Mouse (Mus musculus) ES-Bruce4 (cell line): ENCODE data around the gene 1700013F07Rik.

ENCODE experiments used
- CTCF ChIP-seq: IDR thresholded peaks from one replicate; pipeline ENCODE4 v1.8.1; 2011; ENCODE audit warnings: low read depth, low read length
- POLR2A ChIP-seq: IDR thresholded peaks from one replicate; pipeline ENCODE4 v1.8.1; 2011; ENCODE audit warnings: low read length; ENCODE audit not compliant: insufficient read depth

DNA sequence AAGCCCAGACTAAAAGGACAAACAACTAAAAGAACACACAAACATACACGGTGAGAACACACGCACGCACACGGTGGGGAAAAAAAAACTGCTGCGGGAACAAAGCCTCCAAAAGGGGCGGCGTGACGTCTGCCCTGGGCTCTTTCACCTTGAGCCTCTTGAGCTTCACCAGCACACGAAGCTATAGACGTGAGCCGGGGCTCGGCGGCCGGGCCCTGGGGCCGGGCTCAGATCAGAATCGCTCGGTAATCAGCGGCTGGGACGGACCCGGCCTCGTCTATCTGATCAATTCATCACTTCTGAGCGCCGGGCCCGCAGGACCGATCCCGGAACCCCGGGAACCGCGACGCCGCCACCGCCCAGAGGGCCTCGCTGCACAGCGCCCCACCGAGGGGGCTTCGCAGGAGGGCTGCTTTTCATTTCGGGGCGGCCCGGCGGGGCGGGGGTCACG lies 20.2 kb downstream of the 1700013F07Rik start:
- TF ChIP-seq POLR2A, result no peak
- TF ChIP-seq CTCF, result no peak
